Mouse (Mus musculus) liver, embryonic 11.5 days (tissue): ENCODE results near the gene Gzmc. TPM values are rescaled to one million over a fixed set of nuclear protein-coding genes. Genes with fewer than 3 reads are reported as not detected.
"Not testable (repeated sequence)": the region's sequence is repeated elsewhere in the genome, so short reads cannot be mapped to it uniquely, and the experiment has no call there.

Source experiments
- ATAC-seq: fragments of 200-750 bp; cut with Nextera tagmentation; replicated peaks from 2 replicates; pipeline ENCODE4 v1.8.0; 2017; ENCODE audit warnings: moderate number of reproducible peaks, mild to moderate bottlenecking, moderate TSS enrichment, moderate library complexity; ENCODE audit not compliant: low FRiP score
- DNase-seq: peaks from one replicate; pipeline ENCODE4 v3.0.0-alpha.2; 2017; ENCODE audit warnings: low spot score
- H3K27ac ChIP-seq: fragments of 300-500 bp; sonication (generic); 2 replicates; pipeline ENCODE4 v1.5.1; 2014; ENCODE audit warnings: mild to moderate bottlenecking, low read depth, low read length, control low read depth
- H3K27me3 ChIP-seq: fragments of 300-500 bp; sonication (generic); replicated peaks from 2 replicates; pipeline ENCODE4 v1.6.1; 2014; ENCODE audit warnings: low read length, mixed read lengths; ENCODE audit not compliant: control insufficient read depth, insufficient read depth
- H3K36me3 ChIP-seq: fragments of 300-500 bp; sonication (generic); 2 replicates; pipeline ENCODE4 v1.6.1; 2014; ENCODE audit warnings: mild to moderate bottlenecking, low read length, moderate library complexity, mixed read lengths; ENCODE audit not compliant: control insufficient read depth, insufficient read depth
- H3K4me1 ChIP-seq: fragments of 300-500 bp; sonication (generic); replicated peaks from 2 replicates; pipeline ENCODE4 v1.6.1; 2014; ENCODE audit warnings: low read length, mixed read lengths; ENCODE audit not compliant: control insufficient read depth, insufficient read depth
- H3K4me2 ChIP-seq: fragments of 300-500 bp; sonication (generic); 2 replicates; pipeline ENCODE4 v1.6.1; 2014; ENCODE audit warnings: mild to moderate bottlenecking, control low read depth, moderate library complexity
- H3K4me3 ChIP-seq: fragments of 300-500 bp; sonication (generic); 2 replicates; pipeline ENCODE4 v1.5.1; 2014; ENCODE audit warnings: low read depth, low read length, control low read depth
- H3K9ac ChIP-seq: fragments of 300-500 bp; sonication (generic); 2 replicates; pipeline ENCODE4 v1.6.1; 2014; ENCODE audit warnings: low read depth, low read length, control low read depth
- H3K9me3 ChIP-seq: fragments of 300-500 bp; sonication (generic); 2 replicates; pipeline ENCODE4 v1.6.1; 2016; ENCODE audit warnings: low read length, inconsistent platforms, mixed read lengths; ENCODE audit not compliant: control insufficient read depth
- WGBS: fragments of 180-500 bp; shearing (Covaris S2); extraction: QIAGEN DNeasy Blood & Tissue Kit; methylation state at CpG from one replicate; pipeline ENCODE4 v1.1.7; 2014; 5-methylcytosine and 5-hydroxymethylcytosine counted together
- polyA plus RNA-seq: library from polyadenylated mRNA; unstranded; fragments of >200 nt; fragmentation: Nextera tagmentation; extraction: Ambion mirVana; gene quantifications from 2 replicates; pipeline ENCODE4 v1.2.1, GENCODE M21; 2014

The Gzmc gene
- polyA plus RNA-seq: not detected in 2 replicates

GRCm38 (mm10) chr14:56234556-56234955 lies at the start of gene Gzmc:
Gene Gzmc, minus strand, starts transcription at chr14:56234656.
- Histone ChIP-seq H3K9me3 (no peaks in the 10 kb centered on the region), H3K4me2 (no peak within 1 kb of the TSS), H3K4me1 (no peaks in the 10 kb centered on the region), H3K27ac (no peak within 1 kb of the TSS), H3K27me3 (no peaks in the 10 kb centered on the region), H3K36me3 (no peaks in the 10 kb centered on the region), H3K9ac (no peak within 1 kb of the TSS), H3K4me3 (no peak within 1 kb of the TSS)
- ATAC-seq (no peak), DNase-seq (no peak)
- 45% methylated on average over 2 of the region's 2 CpGs for WGBS

GRCm38 (mm10) chr14:56283816-56284215 lies 49.4 kb upstream of the Gzmc start:
- no peak for ATAC-seq
- H3K4me2 ChIP-seq: no peak overlapping the region
- WGBS: 81% methylated on average over 1 of the region's 1 CpGs

DNA sequence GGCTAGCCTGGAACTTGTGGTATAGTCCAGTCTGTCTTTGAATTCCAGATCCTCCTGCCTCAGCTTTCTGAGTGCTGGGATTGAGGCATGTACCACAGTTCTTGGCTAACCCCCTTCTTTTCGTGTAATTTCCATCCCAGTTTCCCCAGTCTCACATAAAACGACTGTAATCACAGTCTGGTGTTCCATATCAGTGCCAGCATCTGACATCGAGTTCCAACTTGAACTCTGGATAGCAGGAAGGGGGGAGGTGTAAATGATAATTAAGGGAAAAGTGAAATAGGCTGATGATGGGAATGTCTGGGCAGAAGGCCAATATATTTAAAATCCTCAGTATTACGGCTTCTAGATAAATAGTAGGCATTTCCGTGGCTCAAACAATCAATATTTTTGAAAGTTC lies 46.6 kb upstream of the Gzmc start:
- no peaks in the 10 kb centered on the region for H3K36me3 ChIP-seq
- no peak for DNase-seq
- no peaks in the 10 kb centered on the region for H3K9me3 ChIP-seq
- H3K4me1 ChIP-seq: no peaks in the 10 kb centered on the region
- no peaks in the 10 kb centered on the region for H3K27me3 ChIP-seq
- H3K4me3 ChIP-seq: no peak overlapping the region
- H3K27ac ChIP-seq: no peak overlapping the region
- 64% methylated on average over 5 of the region's 5 CpGs for WGBS
- H3K9ac ChIP-seq: no peak overlapping the region
- H3K4me2 ChIP-seq: no peak overlapping the region
- ATAC-seq: no peak

More at GRCm38 (mm10) chr14:56283816-56284215, 49.4 kb upstream of the Gzmc start:
- H3K9ac ChIP-seq: no peak overlapping the region
- H3K4me3 ChIP-seq: no peak overlapping the region
- no peaks in the 10 kb centered on the region for H3K4me1 ChIP-seq
- no peak overlapping the region for H3K27ac ChIP-seq
- H3K36me3 ChIP-seq: no peaks in the 10 kb centered on the region
- H3K9me3 ChIP-seq: no peaks in the 10 kb centered on the region
- H3K27me3 ChIP-seq: no peaks in the 10 kb centered on the region
- DNase-seq: no peak

DNA sequence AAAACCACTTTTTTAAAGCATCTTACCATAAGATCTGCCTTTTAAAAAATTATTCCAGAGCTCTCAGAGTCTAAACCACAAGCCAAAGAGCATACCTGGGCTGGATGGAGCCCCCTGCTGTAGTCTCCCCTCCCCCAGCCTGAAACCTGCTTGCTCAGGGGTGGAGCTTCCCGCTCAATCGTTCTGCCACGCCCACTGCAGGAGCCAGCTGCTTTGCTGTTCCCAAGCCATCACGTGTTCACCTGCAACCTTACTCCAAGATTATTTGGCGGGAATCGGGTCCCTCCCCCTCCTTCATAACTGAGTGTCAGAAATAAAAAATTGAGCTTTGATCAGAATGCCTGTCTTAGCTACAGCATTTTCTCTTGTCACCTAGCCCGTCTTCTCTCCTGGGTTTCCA lies 44.2 kb upstream of the Gzmc start:
- not testable (repeated sequence) for H3K4me2 ChIP-seq, H3K27me3 ChIP-seq, DNase-seq, H3K4me3 ChIP-seq, H3K9ac ChIP-seq, H3K9me3 ChIP-seq, ATAC-seq, H3K27ac ChIP-seq, H3K4me1 ChIP-seq, H3K36me3 ChIP-seq
- 43% methylated on average over 7 of the region's 7 CpGs for WGBS

GRCm38 (mm10) chr14:56276096-56276495 lies 41.6 kb upstream of the Gzmc start:
- not testable (repeated sequence) for H3K27me3 ChIP-seq, DNase-seq, H3K4me2 ChIP-seq, H3K4me3 ChIP-seq, ATAC-seq, H3K9ac ChIP-seq, H3K36me3 ChIP-seq, H3K9me3 ChIP-seq, H3K4me1 ChIP-seq, H3K27ac ChIP-seq
- 68% methylated on average over 7 of the region's 7 CpGs for WGBS

GRCm38 (mm10) chr14:56266109-56266508 lies 31.7 kb upstream of the Gzmc start:
- no peak for ATAC-seq
- Histone ChIP-seq H3K27ac (no peak overlapping the region), H3K9me3 (no peaks in the 10 kb centered on the region), H3K4me3 (no peak overlapping the region), H3K4me2 (no peak overlapping the region), H3K4me1 (no peaks in the 10 kb centered on the region), H3K27me3 (no peaks in the 10 kb centered on the region), H3K9ac (no peak overlapping the region), H3K36me3 (no peaks in the 10 kb centered on the region)
- WGBS: 58% methylated on average over 1 of the region's 1 CpGs
- DNase-seq: no peak

- Histone ChIP-seq H3K36me3 (no peaks in the 10 kb centered on the region), H3K27me3 (no peaks in the 10 kb centered on the region), H3K4me3 (no peak within 1 kb of the TSS), H3K4me2 (no peak within 1 kb of the TSS), H3K9me3 (no peaks in the 10 kb centered on the region), H3K4me1 (no peaks in the 10 kb centered on the region), H3K9ac (no peak within 1 kb of the TSS), H3K27ac (no peak within 1 kb of the TSS)
- WGBS: 69% methylated on average over 5 of the region's 5 CpGs
- ATAC-seq: no peak
- no peak for DNase-seq
Observed at GRCm38 (mm10) chr14:56262153-56262552, 27.7 kb upstream of the Gzmc start, which contains the start of gene Gzmb. Gene Gzmb, minus strand, starts transcription at chr14:56262260.

GRCm38 (mm10) chr14:56240409-56240808 lies 6.0 kb upstream of the Gzmc start:
- DNase-seq (no peak), ATAC-seq (no peak)

GRCm38 (mm10) chr14:56211317-56211716 lies 23.1 kb downstream of the Gzmc start, which contains the start of gene Gzmf:
Gene Gzmf, minus strand, starts transcription at chr14:56211417.
- 85% methylated on average over 4 of the region's 4 CpGs for WGBS
- H3K4me3 ChIP-seq: no peak within 1 kb of the TSS

More at GRCm38 (mm10) chr14:56240409-56240808, 6.0 kb upstream of the Gzmc start:
- H3K27me3 ChIP-seq: no peaks in the 10 kb centered on the region
- no peak overlapping the region for H3K4me2 ChIP-seq
- no peak overlapping the region for H3K27ac ChIP-seq
- no peak overlapping the region for H3K4me3 ChIP-seq
- no peaks in the 10 kb centered on the region for H3K9me3 ChIP-seq
- H3K9ac ChIP-seq: no peak overlapping the region
- H3K4me1 ChIP-seq: no peaks in the 10 kb centered on the region
- no peaks in the 10 kb centered on the region for H3K36me3 ChIP-seq

More at GRCm38 (mm10) chr14:56211317-56211716, 23.1 kb downstream of the Gzmc start, which contains the start of gene Gzmf:
- Histone ChIP-seq H3K36me3 (no peaks in the 10 kb centered on the region), H3K9ac (no peak within 1 kb of the TSS), H3K27ac (no peak within 1 kb of the TSS), H3K4me2 (no peak within 1 kb of the TSS), H3K9me3 (no peaks in the 10 kb centered on the region), H3K4me1 (no peaks in the 10 kb centered on the region), H3K27me3 (no peaks in the 10 kb centered on the region)
- DNase-seq (no peak), ATAC-seq (no peak)
